Mouse (Mus musculus) adrenal gland, postnatal 0 days (tissue): ENCODE measurements around the gene B9d1. TPM values are rescaled to one million over a fixed set of nuclear protein-coding genes. Genes with fewer than 3 reads are reported as not detected.

Experiments
- polyA plus RNA-seq: library from polyadenylated mRNA; unstranded; fragments of >200 nt; fragmentation: Nextera tagmentation; extraction: Ambion mirVana; gene quantifications from 2 replicates; pipeline ENCODE4 v1.2.1, GENCODE M21; 2015

Gene B9d1
- polyA plus RNA-seq = 17.8 and 29.3 TPM in 2 replicates

GRCm38 (mm10) chr11:61504713-61505257, at the start of gene B9d1:
Gene B9d1, plus strand, starts transcription at chr11:61505144.

GRCm38 (mm10) chr11:61484613-61485540, 20.1 kb upstream of the B9d1 start, which contains the start of gene Mfap4:
Gene Mfap4, plus strand, starts transcription at chr11:61485431.

GRCm38 (mm10) chr11:61494129-61494997, 10.6 kb upstream of the B9d1 start, which contains the start of gene Mapk7:
Gene Mapk7, minus strand, starts transcription at chr11:61494406.

Other genes starting within 250 kb of the B9d1 start
- gene Aldh3a2, start 237.7 kb upstream of the B9d1 start, polyA plus RNA-seq = 36.4 and 39.2 TPM in 2 replicates
- 0.06 and 0.22 TPM in 2 replicates for gene Slc47a2, start 162.3 kb upstream of the B9d1 start, polyA plus RNA-seq
- 1.5 and 1.6 TPM in 2 replicates for gene Slc47a1, start 126.8 kb upstream of the B9d1 start, polyA plus RNA-seq
- 2.0 and 2.8 TPM in 2 replicates for gene Rnf112, start 51.0 kb upstream of the B9d1 start, polyA plus RNA-seq
- gene Mfap4, start 19.7 kb upstream of the B9d1 start, polyA plus RNA-seq = 73.5 and 86.8 TPM in 2 replicates
- 20.2 and 21.6 TPM in 2 replicates for gene Mapk7, start 10.7 kb upstream of the B9d1 start, polyA plus RNA-seq
- gene Epn2, start 74.5 kb downstream of the B9d1 start, polyA plus RNA-seq = 15.8 and 19.0 TPM in 2 replicates
- 12.7 and 14.1 TPM in 2 replicates for gene Grap, start 148.1 kb downstream of the B9d1 start, polyA plus RNA-seq
- gene Fam83g, start 178.9 kb downstream of the B9d1 start, polyA plus RNA-seq = 1.3 and 2.0 TPM in 2 replicates
- gene Slc5a10, start 215.7 kb downstream of the B9d1 start, polyA plus RNA-seq = 0.08 and 0.17 TPM in 2 replicates